Mouse (Mus musculus): ENCODE results near the gene Dnajb13. TPM values are rescaled to one million over a fixed set of nuclear protein-coding genes. Genes with fewer than 3 reads are reported as not detected.
A peak's percentile ranks its signal among the peaks of the same experiment; 100 is the strongest.

The Dnajb13 gene
- total RNA-seq, 2 experiments from 2014 or later: 0.39 to 0.51 TPM

- Histone ChIP-seq H3K4me3 (no peak overlapping the region), H3K27ac (no peak overlapping the region)
- no peak for DNase-seq (ENCODE audit: low spot score in 2 of 2)
- TF ChIP-seq CTCF (conservative IDR thresholded peaks at IDR 0.05): no peak
Measured at GRCm38 (mm10) chr7:100502374-100502922, 12.3 kb downstream of the Dnajb13 start.

- Histone ChIP-seq H3K27ac (no peak overlapping the region), H3K4me3 (no peak overlapping the region)
- TF ChIP-seq CTCF (conservative IDR thresholded peaks at IDR 0.05): no peak
- DNase-seq (ENCODE audit: low spot score in 2 of 2): no peak
Measured at GRCm38 (mm10) chr7:100501844-100502373, 12.9 kb downstream of the Dnajb13 start.

- DNase-seq (ENCODE audit: low spot score in 2 of 2): no peak
- H3K4me3 ChIP-seq: no peak overlapping the region
- H3K27ac ChIP-seq: no peak overlapping the region
- no peak for TF ChIP-seq CTCF (conservative IDR thresholded peaks at IDR 0.05)
Measured at GRCm38 (mm10) chr7:100501027-100501843, 13.5 kb downstream of the Dnajb13 start.

GRCm38 (mm10) chr7:100500276-100500977, 14.3 kb downstream of the Dnajb13 start:
- H3K27ac ChIP-seq: no peak overlapping the region
- no peak for DNase-seq (ENCODE audit: low spot score in 2 of 2)
- no peak overlapping the region for H3K4me3 ChIP-seq
- no peak for TF ChIP-seq CTCF (conservative IDR thresholded peaks at IDR 0.05)

- H3K4me3 ChIP-seq: no peak overlapping the region
- no peak for TF ChIP-seq CTCF (conservative IDR thresholded peaks at IDR 0.05)
- DNase-seq (ENCODE audit: low spot score in 2 of 2): no peak
- H3K27ac ChIP-seq: no peak overlapping the region
Measured at GRCm38 (mm10) chr7:100499465-100499864, 15.3 kb downstream of the Dnajb13 start.

GRCm38 (mm10) chr7:100497982-100498381, 16.8 kb downstream of the Dnajb13 start:
- no peak for TF ChIP-seq CTCF (conservative IDR thresholded peaks at IDR 0.05)
- DNase-seq (ENCODE audit: low spot score in 2 of 2): no peak
- no peak overlapping the region for H3K4me3 ChIP-seq
- no peak overlapping the region for H3K27ac ChIP-seq

- DNase-seq (ENCODE audit: low spot score in 2 of 2): no peak
- TF ChIP-seq CTCF (conservative IDR thresholded peaks at IDR 0.05): no peak
- Histone ChIP-seq H3K27ac (no peak overlapping the region), H3K4me3 (no peak overlapping the region)
Measured at GRCm38 (mm10) chr7:100497402-100497801, 17.4 kb downstream of the Dnajb13 start.

- Histone ChIP-seq H3K27ac (peak overlapping the region; percentile 90; the same call in 1 of the 2 replicates), H3K4me3 (no peak overlapping the region)
- DNase-seq (ENCODE audit: low spot score in 2 of 2): no peak
- TF ChIP-seq CTCF (conservative IDR thresholded peaks at IDR 0.05): no peak
Measured at GRCm38 (mm10) chr7:100496791-100497190, 18.0 kb downstream of the Dnajb13 start.

- DNase-seq (ENCODE audit: low spot score in 2 of 2): no peak
- TF ChIP-seq CTCF (conservative IDR thresholded peaks at IDR 0.05): no peak
- Histone ChIP-seq H3K27ac (peak overlapping the region; percentile 90), H3K4me3 (no peak overlapping the region; the same call in 1 of the 2 replicates)
Measured at GRCm38 (mm10) chr7:100496371-100496770, 18.4 kb downstream of the Dnajb13 start.

GRCm38 (mm10) chr7:100495581-100496251, 19.0 kb downstream of the Dnajb13 start:
- peak; percentile 54 to 82 for DNase-seq (ENCODE audit: low spot score in 2 of 2)
- H3K4me3 ChIP-seq: peak overlapping the region; percentile 26
- TF ChIP-seq CTCF (conservative IDR thresholded peaks at IDR 0.05): no peak; the same call in none of the 2 replicates

GRCm38 (mm10) chr7:100495042-100495441, 19.7 kb downstream of the Dnajb13 start:
- no peak for DNase-seq (ENCODE audit: low spot score in 2 of 2)
- no peak for TF ChIP-seq CTCF (conservative IDR thresholded peaks at IDR 0.05)
- Histone ChIP-seq H3K4me3 (peak overlapping the region; percentile 19), H3K27ac (peak overlapping the region; percentile 90)

More at GRCm38 (mm10) chr7:100495581-100496251, 19.0 kb downstream of the Dnajb13 start:
- H3K27ac ChIP-seq: peak overlapping the region; percentile 90

GRCm38 (mm10) chr7:100494415-100494831, 20.3 kb downstream of the Dnajb13 start:
- no peak for DNase-seq (ENCODE audit: low spot score in 2 of 2)
- H3K27ac ChIP-seq: peak overlapping the region; percentile 90; the same call in 1 of the 2 replicates
- no peak for TF ChIP-seq CTCF (conservative IDR thresholded peaks at IDR 0.05)
- peak overlapping the region; percentile 51 for H3K4me3 ChIP-seq
